Mouse (Mus musculus) liver, adult 2 months (tissue): ENCODE measurements around the gene Nutf2. TPM values are rescaled to one million over a fixed set of nuclear protein-coding genes. Genes with fewer than 3 reads are reported as not detected.

Experiments used
- DNase-seq: peaks from one replicate; pipeline ENCODE4 v3.0.0-alpha.2; 2011; ENCODE audit warnings: low read depth, low spot score; ENCODE audit errors: extremely low read depth
- H3K27ac ChIP-seq: fragments of 200-500 bp; replicated peaks from 2 replicates; pipeline ENCODE4 v1.5.1; 2012; ENCODE audit warnings: low read depth, mild to moderate bottlenecking, control low read depth, inconsistent platforms, low read length; ENCODE audit not compliant: insufficient read depth
- H3K27me3 ChIP-seq: fragments of 200-500 bp; 2 replicates; pipeline ENCODE4 v1.6.1; 2012; ENCODE audit warnings: mild to moderate bottlenecking, moderate library complexity, low read length, inconsistent platforms; ENCODE audit not compliant: control insufficient read depth, insufficient read depth
- H3K36me3 ChIP-seq: fragments of 200-500 bp; 2 replicates; pipeline ENCODE4 v1.6.1; 2012; ENCODE audit warnings: low read length, inconsistent platforms; ENCODE audit not compliant: control insufficient read depth, insufficient read depth
- H3K4me1 ChIP-seq: fragments of 200-500 bp; 2 replicates; pipeline ENCODE4 v1.6.1; 2011; ENCODE audit warnings: low read length; ENCODE audit not compliant: control insufficient read depth, insufficient read depth
- H3K4me3 ChIP-seq: fragments of 200-500 bp; 2 replicates; pipeline ENCODE4 v1.5.1; 2011; ENCODE audit warnings: low read depth, mild to moderate bottlenecking, control low read depth, low read length, moderate library complexity; ENCODE audit not compliant: insufficient read depth
- H3K79me2 ChIP-seq: fragments of 200-500 bp; 2 replicates; pipeline ENCODE4 v1.6.1; 2012; ENCODE audit warnings: inconsistent platforms, mild to moderate bottlenecking, low read length, moderate library complexity; ENCODE audit not compliant: control insufficient read depth, insufficient read depth
- H3K9ac ChIP-seq: fragments of 200-500 bp; 2 replicates; pipeline ENCODE4 v1.6.1; 2012; ENCODE audit warnings: low read depth, mild to moderate bottlenecking, control low read depth, inconsistent platforms, low read length
- CTCF ChIP-seq: fragments of 200-500 bp; IDR thresholded peaks from 2 replicates; pipeline ENCODE4 v1.5.1; 2011; ENCODE audit warnings: low read depth, low read length, control low read depth
- POLR2A ChIP-seq: fragments of 200-500 bp; IDR thresholded peaks from 2 replicates; pipeline ENCODE4 v1.6.1; 2011; ENCODE audit warnings: low read length, control low read depth; ENCODE audit not compliant: insufficient read depth; ENCODE audit errors: extremely low read depth
- WGBS: fragments of 180-500 bp; shearing (Covaris S2); methylation state at CpG from one replicate; pipeline ENCODE4 v1.1.7; 2018; 5-methylcytosine and 5-hydroxymethylcytosine counted together
- polyA plus RNA-seq: library from polyadenylated mRNA; depleted of rRNA; stranded (reverse); fragments of >200 nt; gene quantifications from 2 replicates; pipeline ENCODE4 v1.2.3, GENCODE M21; 2012
- total RNA-seq: library from RNA; depleted of rRNA; stranded (reverse); fragments of >200 nt; gene quantifications from 2 replicates; pipeline ENCODE4 v1.2.3, GENCODE M21; 2014

The Nutf2 gene
- total and polyA plus RNA-seq, 2 experiments = 21.6 to 29.3 TPM

DNA sequence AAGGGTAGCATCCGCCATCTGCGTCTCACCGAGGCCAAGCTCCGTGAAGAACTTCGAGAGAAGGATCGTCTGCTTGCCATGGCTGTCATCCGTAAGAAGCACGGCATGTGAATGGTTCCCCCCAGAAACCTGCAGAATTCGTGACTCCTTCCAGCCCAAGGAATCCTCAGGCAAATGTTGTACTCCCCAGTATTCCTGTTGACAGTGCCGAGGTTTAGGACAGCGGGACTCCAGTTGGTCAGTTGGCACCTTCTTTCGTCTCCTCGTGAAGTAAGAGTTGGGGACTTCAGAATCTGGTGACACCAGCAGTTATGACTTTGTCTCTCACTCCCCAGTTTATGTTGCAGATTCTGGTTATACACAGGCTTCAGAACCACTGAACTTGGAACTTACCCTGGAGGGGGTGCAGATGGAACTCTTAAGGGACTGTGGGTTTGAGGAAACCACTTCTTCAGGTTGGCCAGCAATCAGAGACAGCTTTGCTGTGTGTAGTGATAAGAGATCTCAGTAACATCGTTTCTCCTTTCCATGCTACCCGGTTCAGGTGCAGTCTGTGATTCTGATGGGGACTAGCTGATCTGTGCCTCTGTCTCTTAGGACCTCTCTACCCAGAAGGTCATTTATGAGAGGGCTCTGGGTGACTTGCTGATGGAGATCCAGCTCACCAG is 4.1 kb upstream of the Nutf2 start:
- H3K27ac ChIP-seq = peak overlapping the region; percentile 84

DNA sequence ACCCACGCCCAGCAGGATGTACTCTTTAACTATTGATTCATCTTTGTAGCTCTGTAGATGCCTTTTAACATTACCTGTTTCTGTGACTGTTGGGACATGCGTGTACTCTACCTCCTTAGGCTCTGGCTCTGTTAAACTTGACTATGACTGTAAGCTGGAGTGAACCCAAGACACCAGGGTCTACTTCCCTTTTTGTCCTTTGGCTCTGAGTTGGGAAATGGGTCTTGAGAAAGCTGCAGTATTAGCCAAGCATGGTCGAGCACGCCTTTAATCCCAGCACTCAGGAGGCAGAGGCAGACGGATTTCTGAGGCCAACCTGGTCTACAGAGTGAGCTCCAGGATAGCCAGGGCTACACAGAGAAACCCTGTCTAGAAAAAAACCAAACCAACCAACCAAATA is 1.9 kb upstream of the Nutf2 start:
- Histone ChIP-seq H3K27me3 (no peaks in the 10 kb centered on the region), H3K4me1 (peaks cover 19% of the 10 kb centered on the region), H3K27ac (no peak overlapping the region), H3K4me3 (no peak overlapping the region), H3K79me2 (peaks cover 27% of the 10 kb centered on the region), H3K9ac (no peak overlapping the region), H3K36me3 (no peaks in the 10 kb centered on the region)
- TF ChIP-seq CTCF (no peak), POLR2A (no peak)
- 74% methylated on average over 5 of the region's 5 CpGs for WGBS
- no peak for DNase-seq

More for the DNA sequence above, 4.1 kb upstream of the Nutf2 start:
- Histone ChIP-seq H3K79me2 (peaks cover 17% of the 10 kb centered on the region), H3K36me3 (no peaks in the 10 kb centered on the region), H3K4me3 (peak overlapping the region; percentile 79), H3K9ac (peak overlapping the region; percentile 81), H3K27me3 (no peaks in the 10 kb centered on the region), H3K4me1 (peaks cover 17% of the 10 kb centered on the region)
- 11% methylated on average over 15 of the region's 15 CpGs for WGBS
- DNase-seq = peak; percentile 19
- no peak for TF ChIP-seq POLR2A
- TF ChIP-seq CTCF = no peak

DNA sequence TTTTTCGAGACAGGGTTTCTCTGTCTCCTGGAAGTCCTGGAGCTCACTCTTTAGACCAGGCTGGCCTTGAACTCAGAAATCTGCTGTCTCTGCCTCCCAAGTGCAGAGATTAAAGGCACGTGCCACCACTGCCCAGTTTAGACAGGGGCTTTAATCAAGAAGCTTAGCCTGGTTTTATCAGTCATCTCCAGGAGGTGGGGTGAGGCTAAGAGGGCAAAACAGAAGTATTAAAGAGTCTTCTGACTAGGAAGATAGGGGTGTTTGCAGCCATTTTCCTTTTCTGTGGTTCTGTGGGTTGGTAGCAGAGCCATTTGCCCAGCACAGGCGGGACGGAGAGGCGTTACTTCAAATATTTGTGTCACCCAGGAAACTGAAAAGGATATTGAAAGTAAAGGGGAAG is 1.1 kb upstream of the Nutf2 start:
- DNase-seq = no peak
- no peak overlapping the region for H3K27ac ChIP-seq
- no peak overlapping the region for H3K4me3 ChIP-seq
- H3K36me3 ChIP-seq = no peaks in the 10 kb centered on the region
- 71% methylated on average over 5 of the region's 5 CpGs for WGBS
- TF ChIP-seq CTCF = no peak
- TF ChIP-seq POLR2A = no peak
- no peak overlapping the region for H3K9ac ChIP-seq
- H3K79me2 ChIP-seq = peaks cover 33% of the 10 kb centered on the region
- peaks cover 20% of the 10 kb centered on the region for H3K4me1 ChIP-seq
- H3K27me3 ChIP-seq = no peaks in the 10 kb centered on the region

DNA sequence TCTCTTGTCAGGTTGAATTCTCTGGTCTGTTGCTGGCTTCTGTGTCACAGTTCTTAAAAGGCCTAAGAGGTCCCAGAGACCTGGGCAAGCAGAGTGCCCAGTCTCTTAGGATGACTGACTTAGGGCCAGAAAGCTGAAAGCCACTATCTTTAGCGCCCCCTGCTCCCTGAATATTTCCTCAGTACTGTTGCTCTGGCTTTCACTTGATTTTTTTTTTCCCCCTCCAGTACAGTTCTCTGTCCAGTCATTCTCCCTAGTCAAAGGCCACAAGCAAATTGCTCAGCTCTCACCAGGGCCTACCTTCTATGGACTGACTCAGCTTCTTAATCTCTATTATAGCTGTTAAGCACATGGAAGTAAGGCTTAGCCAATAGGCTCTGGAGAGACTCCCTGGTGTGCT is 1.6 kb downstream of the Nutf2 start:
- Histone ChIP-seq H3K9ac (no peak overlapping the region), H3K27me3 (no peaks in the 10 kb centered on the region), H3K27ac (no peak overlapping the region), H3K79me2 (peaks cover 35% of the 10 kb centered on the region; the same call in 1 of the 2 replicates), H3K36me3 (0 out of 2 replicates have a peak, but pooled peaks cover 3% of the 10 kb centered on the region), H3K4me1 (peaks cover 12% of the 10 kb centered on the region), H3K4me3 (no peak overlapping the region)
- DNase-seq = no peak
- TF ChIP-seq POLR2A (no peak), CTCF (no peak)
- 33% methylated on average over 1 of the region's 1 CpGs for WGBS

DNA sequence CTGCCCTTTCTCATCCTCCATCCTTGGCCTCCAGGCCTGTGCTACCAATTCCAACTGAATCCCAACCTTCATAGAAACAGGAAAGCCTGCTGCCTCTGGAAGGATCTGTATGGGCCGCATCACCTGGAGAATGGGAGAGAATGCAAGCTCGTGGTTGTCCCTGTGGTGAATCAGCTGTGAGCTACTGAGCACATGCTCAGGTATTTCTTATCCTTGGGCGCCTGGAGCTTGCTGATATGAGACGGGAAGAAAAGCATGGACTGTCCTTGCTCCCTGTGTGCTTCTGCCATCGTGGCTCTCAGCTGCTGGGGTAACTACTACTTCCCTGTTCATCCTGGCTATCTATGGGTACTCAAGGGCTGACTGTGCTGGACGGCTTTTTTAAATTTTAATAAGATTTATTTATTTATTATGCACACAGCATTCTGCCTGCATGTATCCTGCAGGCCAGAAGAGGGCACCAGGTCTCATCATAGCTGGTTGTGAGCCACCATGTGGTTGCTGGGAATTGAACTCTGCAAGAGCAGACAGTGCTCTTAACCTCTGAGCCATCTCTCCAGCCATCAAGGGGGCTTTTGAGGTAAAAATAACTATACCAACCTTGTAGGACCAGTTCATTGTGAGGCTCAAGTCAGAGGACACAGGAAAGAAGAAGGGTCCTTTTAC is 6.1 kb downstream of the Nutf2 start:
- no peak overlapping the region for H3K4me3 ChIP-seq
- peaks cover 16% of the 10 kb centered on the region for H3K36me3 ChIP-seq
- peaks cover 50% of the 10 kb centered on the region; the same call in 1 of the 2 replicates for H3K79me2 ChIP-seq
- no peak overlapping the region for H3K27ac ChIP-seq
- H3K4me1 ChIP-seq = peaks cover 7% of the 10 kb centered on the region
- WGBS = 87% methylated on average over 6 of the region's 6 CpGs
- no peak overlapping the region for H3K9ac ChIP-seq
- TF ChIP-seq CTCF = peak; percentile 35; the same call in 1 of the 2 replicates
- no peak for TF ChIP-seq POLR2A
- no peaks in the 10 kb centered on the region for H3K27me3 ChIP-seq
- DNase-seq = no peak

DNA sequence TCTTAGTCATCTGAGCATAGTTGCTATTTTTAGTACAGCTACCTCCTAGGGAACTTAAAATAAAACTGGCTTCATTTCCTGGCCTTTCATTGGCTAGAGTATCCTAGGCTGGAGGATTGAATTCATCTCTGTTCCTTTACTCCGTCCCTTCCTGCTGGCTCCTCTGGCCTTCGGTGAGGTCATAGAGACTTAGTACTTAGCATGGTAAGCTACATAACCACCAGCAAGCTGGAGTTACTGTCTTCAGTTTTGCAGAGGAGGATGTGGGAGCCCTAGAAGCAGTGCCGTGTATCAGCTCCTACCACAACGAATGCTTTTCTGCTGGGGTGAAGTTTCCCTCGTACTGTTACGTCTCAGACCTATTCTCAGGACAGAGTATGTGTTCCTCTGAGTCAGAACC is 13.9 kb downstream of the Nutf2 start:
- H3K4me3 ChIP-seq = no peak overlapping the region
- no peak overlapping the region for H3K27ac ChIP-seq
- 0 out of 2 replicates have a peak, but pooled peaks cover 4% of the 10 kb centered on the region for H3K79me2 ChIP-seq
- H3K4me1 ChIP-seq = no peaks in the 10 kb centered on the region
- H3K36me3 ChIP-seq = peaks cover 22% of the 10 kb centered on the region
- WGBS = 74% methylated on average over 6 of the region's 6 CpGs
- no peaks in the 10 kb centered on the region for H3K27me3 ChIP-seq
- H3K9ac ChIP-seq = no peak overlapping the region
- TF ChIP-seq CTCF = no peak
- DNase-seq = no peak
